Mouse (Mus musculus) hindbrain, embryonic 13.5 days (tissue): ENCODE results near the gene Sept14. TPM values are rescaled to one million over a fixed set of nuclear protein-coding genes. Genes with fewer than 3 reads are reported as not detected.
A peak's percentile ranks its signal among the peaks of the same experiment; 100 is the strongest.

ENCODE experiments used
- ATAC-seq: fragments of 200-750 bp; cut with Nextera tagmentation; 2 replicates; pipeline ENCODE4 v1.8.0; 2017; ENCODE audit warnings: moderate TSS enrichment; ENCODE audit not compliant: low FRiP score
- H3K27ac ChIP-seq: fragments of 300-500 bp; sonication (generic); 2 replicates; pipeline ENCODE4 v1.5.1; 2015; ENCODE audit warnings: inconsistent platforms, mild to moderate bottlenecking, moderate library complexity
- H3K27me3 ChIP-seq: fragments of 300-500 bp; sonication (generic); 2 replicates; pipeline ENCODE4 v1.6.1; 2015; ENCODE audit warnings: mild to moderate bottlenecking, inconsistent platforms
- H3K36me3 ChIP-seq: fragments of 300-500 bp; sonication (generic); 2 replicates; pipeline ENCODE4 v1.6.1; 2015; ENCODE audit warnings: mild to moderate bottlenecking, inconsistent platforms
- H3K4me1 ChIP-seq: fragments of 300-500 bp; sonication (generic); replicated peaks from 2 replicates; pipeline ENCODE4 v1.6.1; 2015; ENCODE audit warnings: inconsistent platforms
- H3K4me2 ChIP-seq: fragments of 300-500 bp; sonication (generic); 2 replicates; pipeline ENCODE4 v1.6.1; 2015; ENCODE audit warnings: inconsistent platforms, mild to moderate bottlenecking, moderate library complexity
- H3K4me3 ChIP-seq: fragments of 300-500 bp; sonication (generic); 2 replicates; pipeline ENCODE4 v1.5.1; 2015; ENCODE audit warnings: mild to moderate bottlenecking, inconsistent platforms
- H3K9ac ChIP-seq: fragments of 300-500 bp; sonication (generic); 2 replicates; pipeline ENCODE4 v1.6.1; 2015; ENCODE audit warnings: mild to moderate bottlenecking, inconsistent platforms
- H3K9me3 ChIP-seq: fragments of 300-500 bp; sonication (generic); 2 replicates; pipeline ENCODE4 v1.6.1; 2016; ENCODE audit warnings: inconsistent platforms
- WGBS: fragments of 180-500 bp; shearing (Covaris S2); methylation state at CpG from one replicate; pipeline ENCODE4 v1.1.7; 2015; 5-methylcytosine and 5-hydroxymethylcytosine counted together
- polyA plus RNA-seq: library from polyadenylated mRNA; unstranded; fragments of >200 nt; fragmentation: Nextera tagmentation; extraction: Ambion mirVana; gene quantifications from 2 replicates; pipeline ENCODE4 v1.2.1, GENCODE M21; 2015

Gene Sept14
- not detected in 2 replicates for polyA plus RNA-seq

- no peaks in the 10 kb centered on the region for H3K36me3 ChIP-seq
- 67% methylated on average over 2 of the region's 2 CpGs for WGBS
- no peaks in the 10 kb centered on the region for H3K9me3 ChIP-seq
- H3K9ac ChIP-seq: no peak within 1 kb of the TSS
- H3K4me3 ChIP-seq: no peak within 1 kb of the TSS
- H3K4me2 ChIP-seq: no peak within 1 kb of the TSS
- H3K4me1 ChIP-seq: no peaks in the 10 kb centered on the region
- no peak for ATAC-seq
- H3K27me3 ChIP-seq: peaks cover 11% of the 10 kb centered on the region; the same call in 1 of the 2 replicates
- no peak within 1 kb of the TSS for H3K27ac ChIP-seq
Measured at GRCm38 (mm10) chr5:129708412-129708811, at the start of gene Sept14. TSS of gene Sept14 (minus strand) at chr5:129708512.

- no peak overlapping the region for H3K27ac ChIP-seq
- no peaks in the 10 kb centered on the region for H3K9me3 ChIP-seq
- peaks cover 5% of the 10 kb centered on the region; the same call in 1 of the 2 replicates for H3K4me1 ChIP-seq
- no peak overlapping the region for H3K4me3 ChIP-seq
- H3K9ac ChIP-seq: no peak overlapping the region
- H3K36me3 ChIP-seq: peaks cover 53% of the 10 kb centered on the region
- ATAC-seq: no peak
- H3K4me2 ChIP-seq: no peak overlapping the region
- H3K27me3 ChIP-seq: no peaks in the 10 kb centered on the region
- 96% methylated on average over 20 of the region's 20 CpGs for WGBS
Measured at GRCm38 (mm10) chr5:129756886-129757285, 48.6 kb upstream of the Sept14 start.

- 83% methylated on average over 6 of the region's 6 CpGs for WGBS
- Histone ChIP-seq H3K4me3 (no peak overlapping the region), H3K27ac (no peak overlapping the region), H3K4me2 (no peak overlapping the region), H3K27me3 (no peaks in the 10 kb centered on the region), H3K9ac (no peak overlapping the region), H3K9me3 (no peaks in the 10 kb centered on the region), H3K36me3 (peaks cover 74% of the 10 kb centered on the region), H3K4me1 (no peaks in the 10 kb centered on the region)
- no peak for ATAC-seq
Measured at GRCm38 (mm10) chr5:129744050-129744449, 35.7 kb upstream of the Sept14 start.

- no peak overlapping the region for H3K4me3 ChIP-seq
- WGBS: 88% methylated on average over 7 of the region's 7 CpGs
- H3K4me1 ChIP-seq: no peaks in the 10 kb centered on the region
- no peak overlapping the region for H3K9ac ChIP-seq
- no peak for ATAC-seq
- no peak overlapping the region for H3K4me2 ChIP-seq
- H3K27me3 ChIP-seq: no peaks in the 10 kb centered on the region
- H3K36me3 ChIP-seq: peaks cover 64% of the 10 kb centered on the region
- H3K9me3 ChIP-seq: no peaks in the 10 kb centered on the region
- no peak overlapping the region for H3K27ac ChIP-seq
Measured at GRCm38 (mm10) chr5:129742903-129743488, 34.7 kb upstream of the Sept14 start.

- WGBS: 94% methylated on average over 1 of the region's 1 CpGs
- no peak for ATAC-seq
- Histone ChIP-seq H3K4me1 (no peaks in the 10 kb centered on the region), H3K4me3 (no peak overlapping the region), H3K27ac (no peak overlapping the region), H3K9ac (no peak overlapping the region), H3K4me2 (no peak overlapping the region), H3K9me3 (no peaks in the 10 kb centered on the region), H3K36me3 (peaks cover 46% of the 10 kb centered on the region), H3K27me3 (no peaks in the 10 kb centered on the region)
Measured at GRCm38 (mm10) chr5:129740976-129741375, 32.7 kb upstream of the Sept14 start.

GRCm38 (mm10) chr5:129731021-129731420 lies 22.7 kb upstream of the Sept14 start:
- 0 out of 2 replicates have a peak overlapping the region, but pooled peaks have one; percentile 51 for H3K9ac ChIP-seq
- H3K27ac ChIP-seq: no peak overlapping the region

GRCm38 (mm10) chr5:129730344-129730743 lies 22.0 kb upstream of the Sept14 start:
- WGBS: 84% methylated on average over 11 of the region's 11 CpGs
- Histone ChIP-seq H3K27ac (no peak overlapping the region), H3K9ac (0 out of 2 replicates have a peak overlapping the region, but pooled peaks have one; percentile 51), H3K9me3 (no peaks in the 10 kb centered on the region), H3K36me3 (peaks cover 5% of the 10 kb centered on the region; the same call in 1 of the 2 replicates), H3K4me1 (peaks cover 43% of the 10 kb centered on the region), H3K4me2 (0 out of 2 replicates have a peak overlapping the region, but pooled peaks have one; percentile 2), H3K27me3 (no peaks in the 10 kb centered on the region), H3K4me3 (no peak overlapping the region)
- no peak for ATAC-seq

More at GRCm38 (mm10) chr5:129731021-129731420, 22.7 kb upstream of the Sept14 start:
- H3K4me1 ChIP-seq: peaks cover 39% of the 10 kb centered on the region
- WGBS: 91% methylated on average over 5 of the region's 5 CpGs
- H3K4me2 ChIP-seq: no peak overlapping the region
- no peaks in the 10 kb centered on the region for H3K9me3 ChIP-seq
- H3K36me3 ChIP-seq: peaks cover 6% of the 10 kb centered on the region; the same call in 1 of the 2 replicates
- no peak for ATAC-seq
- H3K4me3 ChIP-seq: no peak overlapping the region
- H3K27me3 ChIP-seq: no peaks in the 10 kb centered on the region

GRCm38 (mm10) chr5:129729286-129729685 lies 21.0 kb upstream of the Sept14 start:
- Histone ChIP-seq H3K27me3 (no peaks in the 10 kb centered on the region), H3K36me3 (peaks cover 2% of the 10 kb centered on the region; the same call in 1 of the 2 replicates), H3K4me2 (no peak overlapping the region), H3K4me3 (no peak overlapping the region), H3K4me1 (peaks cover 48% of the 10 kb centered on the region), H3K9ac (no peak overlapping the region), H3K27ac (no peak overlapping the region), H3K9me3 (no peaks in the 10 kb centered on the region)
- WGBS: 67% methylated on average over 11 of the region's 11 CpGs
- ATAC-seq: no peak

GRCm38 (mm10) chr5:129726784-129727183 lies 18.5 kb upstream of the Sept14 start:
- 88% methylated on average over 3 of the region's 3 CpGs for WGBS
- Histone ChIP-seq H3K4me2 (no peak overlapping the region; the same call in 1 of the 2 replicates), H3K4me3 (no peak overlapping the region), H3K4me1 (peaks cover 50% of the 10 kb centered on the region), H3K9ac (no peak overlapping the region), H3K9me3 (no peaks in the 10 kb centered on the region), H3K27ac (no peak overlapping the region), H3K27me3 (no peaks in the 10 kb centered on the region), H3K36me3 (no peaks in the 10 kb centered on the region)
- ATAC-seq: no peak

GRCm38 (mm10) chr5:129725774-129726392 lies 17.6 kb upstream of the Sept14 start:
- no peak for ATAC-seq
- H3K27ac ChIP-seq: peak overlapping the region; percentile 90; the same call in 1 of the 2 replicates
- H3K4me2 ChIP-seq: peak overlapping the region; percentile 59
- no peaks in the 10 kb centered on the region for H3K9me3 ChIP-seq
- H3K9ac ChIP-seq: peak overlapping the region; percentile 91
- no peaks in the 10 kb centered on the region for H3K36me3 ChIP-seq
- peaks cover 50% of the 10 kb centered on the region for H3K4me1 ChIP-seq
- WGBS: 19% methylated on average over 7 of the region's 7 CpGs
- peak overlapping the region; percentile 78 for H3K4me3 ChIP-seq
- H3K27me3 ChIP-seq: no peaks in the 10 kb centered on the region

GRCm38 (mm10) chr5:129724834-129725773 lies 16.8 kb upstream of the Sept14 start, which contains the start of gene Nipsnap2:
TSS of gene Nipsnap2 (plus strand) at chr5:129725063.
- peak within 1 kb of the TSS; percentile 90 for H3K27ac ChIP-seq
- H3K4me2 ChIP-seq: peak within 1 kb of the TSS; percentile 59
- no peaks in the 10 kb centered on the region for H3K9me3 ChIP-seq
- peak within 1 kb of the TSS; percentile 91 for H3K9ac ChIP-seq
- peaks cover 1% of the 10 kb centered on the region for H3K36me3 ChIP-seq
- H3K4me3 ChIP-seq: peak within 1 kb of the TSS; percentile 78
- ATAC-seq: peak; percentile 95
- peaks cover 44% of the 10 kb centered on the region for H3K4me1 ChIP-seq
- under 1% methylated on average over 87 of the region's 93 CpGs for WGBS
- no peaks in the 10 kb centered on the region for H3K27me3 ChIP-seq

GRCm38 (mm10) chr5:129724268-129724667 lies 16.0 kb upstream of the Sept14 start:
- peak overlapping the region; percentile 78 for H3K4me3 ChIP-seq
- H3K4me1 ChIP-seq: peaks cover 37% of the 10 kb centered on the region
- no peak overlapping the region for H3K9ac ChIP-seq
- no peaks in the 10 kb centered on the region for H3K9me3 ChIP-seq
- H3K4me2 ChIP-seq: peak overlapping the region; percentile 59
- H3K36me3 ChIP-seq: peaks cover 10% of the 10 kb centered on the region
- no peaks in the 10 kb centered on the region for H3K27me3 ChIP-seq
- WGBS: 58% methylated on average over 4 of the region's 4 CpGs
- H3K27ac ChIP-seq: peak overlapping the region; percentile 90; the same call in 1 of the 2 replicates
- ATAC-seq: 0 out of 2 replicates have a peak, but pooled peaks have one; percentile 3
